8 mouse cellular contexts compared by ENCODE assay signal in the genomic region with DNA sequence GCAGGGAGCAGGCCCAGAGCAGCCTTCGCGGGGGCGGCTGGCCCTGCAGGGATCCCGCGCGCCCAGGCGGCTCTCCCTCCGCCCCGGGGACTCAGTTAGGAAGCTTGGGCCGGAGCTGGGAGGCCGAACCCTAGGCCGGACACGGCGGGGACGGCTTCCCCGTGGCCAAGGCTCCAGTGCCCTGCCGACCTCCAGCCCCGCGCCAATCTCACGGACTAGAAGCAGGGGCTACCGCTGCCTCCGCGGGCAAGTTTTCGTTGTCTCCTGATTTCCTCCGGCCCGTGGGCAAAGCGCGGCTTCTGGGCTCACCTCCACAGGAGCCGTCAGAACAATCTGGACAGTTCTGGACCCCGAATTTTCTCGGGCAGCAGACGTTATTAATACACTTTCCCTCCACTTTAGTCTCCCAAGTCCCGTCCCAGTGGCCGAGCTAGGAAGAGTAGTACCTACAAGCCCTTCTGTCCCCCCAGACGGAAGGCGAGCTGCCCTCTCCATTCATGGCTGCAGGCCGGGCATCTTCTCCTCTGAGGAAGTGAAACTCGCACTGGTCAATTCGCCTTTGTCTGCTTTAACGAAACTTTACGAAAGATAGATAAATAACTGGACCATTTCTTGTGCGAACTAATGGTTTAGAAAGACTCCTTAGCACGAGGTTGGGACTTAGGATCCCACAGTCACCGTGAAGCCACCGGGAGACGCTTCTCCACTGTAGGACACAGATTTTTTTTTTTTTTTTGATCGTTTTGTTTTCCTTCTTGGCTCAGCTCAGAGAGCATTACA. TPM values are rescaled to one million over a fixed set of nuclear protein-coding genes. Genes with fewer than 3 reads are reported as not detected.
DNase-seq lines count a peak whose midpoint lies in the region; ATAC-seq and TF ChIP-seq lines count a peak whose summit lies in the region.

No protein-coding gene starts in this region.

- H3K4me2 ChIP-seq in forebrain, postnatal 0 days (ENCODE audit: low read depth) = peak overlapping the region; percentile 65
- H3K4me2 ChIP-seq in intestine, postnatal 0 days (replicated peaks; ENCODE audit: low read depth) = no peak overlapping the region
- peak overlapping the region; percentile 14; the same call in 1 of the 2 replicates for H3K4me2 ChIP-seq in lung, embryonic 15.5 days
- peak overlapping the region; percentile 3; the same call in 1 of the 2 replicates for H3K4me2 ChIP-seq in stomach, embryonic 14.5 days (replicated peaks; ENCODE audit: low read depth, low read length)

- no peak for TF ChIP-seq POLR2A in liver, adult 2 months (IDR thresholded peaks at IDR 0.05; ENCODE audit: extremely low read depth, insufficient read depth, low read length)

- H3K4me1 ChIP-seq in liver, adult 2 months (ENCODE audit: control insufficient read depth, insufficient read depth, low read length) = no peaks in the 10 kb centered on the region; the same call in 1 of the 2 replicates
- H3K4me1 ChIP-seq in forebrain, postnatal 0 days (ENCODE audit: insufficient read depth) = no peaks in the 10 kb centered on the region
- no peaks in the 10 kb centered on the region; the same call in 1 of the 2 replicates for H3K4me1 ChIP-seq in intestine, postnatal 0 days (replicated peaks; ENCODE audit: control insufficient read depth, insufficient read depth, low read length)
- peaks cover 26% of the 10 kb centered on the region for H3K4me1 ChIP-seq in lung, embryonic 15.5 days
- H3K4me1 ChIP-seq in stomach, embryonic 14.5 days (ENCODE audit: control insufficient read depth, insufficient read depth, low read length) = peaks cover 11% of the 10 kb centered on the region

- no peak for ATAC-seq in forebrain, postnatal 0 days
- no peak for ATAC-seq in intestine, postnatal 0 days
- peak; percentile 44; the same call in 1 of the 2 replicates for ATAC-seq in lung, embryonic 15.5 days (ENCODE audit: borderline replicate concordance, extremely low read depth, low FRiP score, low TSS enrichment)
- no peak for ATAC-seq in stomach, embryonic 14.5 days (ENCODE audit: insufficient number of reproducible peaks, insufficient read depth, low FRiP score, low read depth)

- 3% methylated on average over 47 of the region's 47 CpGs for WGBS in liver, adult 2 months
- 6% methylated on average over 46 of the region's 47 CpGs for WGBS in forebrain, postnatal 0 days
- WGBS in intestine, postnatal 0 days = 2% methylated on average over 47 of the region's 47 CpGs
- 1% methylated on average over 38 of the region's 47 CpGs for WGBS in lung, embryonic 15.5 days
- WGBS in stomach, embryonic 14.5 days = under 1% methylated on average over 40 of the region's 47 CpGs

- no peaks in the 10 kb centered on the region for H3K79me2 ChIP-seq in liver, adult 2 months (ENCODE audit: control insufficient read depth, insufficient read depth, low read length)

- no peak overlapping the region for H3K9ac ChIP-seq in liver, adult 2 months (ENCODE audit: low read depth, low read length)
- no peak overlapping the region for H3K9ac ChIP-seq in forebrain, postnatal 0 days
- no peak overlapping the region for H3K9ac ChIP-seq in intestine, postnatal 0 days (ENCODE audit: low read depth, low read length)
- H3K9ac ChIP-seq in lung, embryonic 15.5 days = no peak overlapping the region
- no peak overlapping the region for H3K9ac ChIP-seq in stomach, embryonic 14.5 days (replicated peaks; ENCODE audit: low read depth, low read length)

- no peaks in the 10 kb centered on the region for H3K36me3 ChIP-seq in liver, adult 2 months (ENCODE audit: control insufficient read depth, insufficient read depth, low read length)
- H3K36me3 ChIP-seq in forebrain, postnatal 0 days (ENCODE audit: insufficient read depth) = no peaks in the 10 kb centered on the region
- no peaks in the 10 kb centered on the region for H3K36me3 ChIP-seq in intestine, postnatal 0 days (ENCODE audit: control insufficient read depth, insufficient read depth)
- no peaks in the 10 kb centered on the region for H3K36me3 ChIP-seq in lung, embryonic 15.5 days
- no peaks in the 10 kb centered on the region for H3K36me3 ChIP-seq in stomach, embryonic 14.5 days (ENCODE audit: control insufficient read depth, insufficient read depth, low read length)

- H3K9me3 ChIP-seq in forebrain, postnatal 0 days (ENCODE audit: low read length) = no peaks in the 10 kb centered on the region
- no peaks in the 10 kb centered on the region for H3K9me3 ChIP-seq in intestine, postnatal 0 days (ENCODE audit: control insufficient read depth)
- no peaks in the 10 kb centered on the region for H3K9me3 ChIP-seq in lung, embryonic 15.5 days
- H3K9me3 ChIP-seq in stomach, embryonic 14.5 days (ENCODE audit: control insufficient read depth, low read depth, low read length) = no peaks in the 10 kb centered on the region

- no peak for TF ChIP-seq CTCF in liver, adult 2 months (IDR thresholded peaks at IDR 0.05; ENCODE audit: low read depth, low read length)
- no peak for TF ChIP-seq CTCF in forebrain, postnatal 0 days (IDR thresholded peaks at IDR 0.05; ENCODE audit: low read depth)
- no peak for TF ChIP-seq CTCF in intestine, postnatal 0 days (IDR thresholded peaks at IDR 0.05; ENCODE audit: low read depth)
- TF ChIP-seq CTCF in layer of hippocampus, adult 2 months (conservative IDR thresholded peaks at IDR 0.05) = no peak

- H3K27ac ChIP-seq in liver, adult 2 months (replicated peaks; ENCODE audit: insufficient read depth, low read depth, low read length) = no peak overlapping the region
- H3K27ac ChIP-seq in forebrain, postnatal 0 days (ENCODE audit: low read depth, low read length) = no peak overlapping the region
- H3K27ac ChIP-seq in intestine, postnatal 0 days (ENCODE audit: low read depth, low read length) = no peak overlapping the region
- H3K27ac ChIP-seq in lung, embryonic 15.5 days = no peak overlapping the region
- H3K27ac ChIP-seq in stomach, embryonic 14.5 days (ENCODE audit: low read length) = no peak overlapping the region
- no peak overlapping the region for H3K27ac ChIP-seq in layer of hippocampus, adult 2 months

- H3K27me3 ChIP-seq in liver, adult 2 months (ENCODE audit: control insufficient read depth, insufficient read depth, low read length) = peaks cover 46% of the 10 kb centered on the region
- H3K27me3 ChIP-seq in forebrain, postnatal 0 days (ENCODE audit: insufficient read depth, low read length) = peaks cover 6% of the 10 kb centered on the region
- peaks cover 94% of the 10 kb centered on the region for H3K27me3 ChIP-seq in intestine, postnatal 0 days (replicated peaks; ENCODE audit: control insufficient read depth, insufficient read depth, low read length)
- H3K27me3 ChIP-seq in lung, embryonic 15.5 days = peaks cover 86% of the 10 kb centered on the region
- peaks cover 51% of the 10 kb centered on the region for H3K27me3 ChIP-seq in stomach, embryonic 14.5 days (ENCODE audit: control insufficient read depth, insufficient read depth, low read length)

- no peak overlapping the region for H3K4me3 ChIP-seq in liver, adult 2 months (ENCODE audit: insufficient read depth, low read depth, low read length)
- H3K4me3 ChIP-seq in forebrain, postnatal 0 days (ENCODE audit: low read depth, low read length) = peak overlapping the region; percentile 9; the same call in 1 of the 2 replicates
- peak overlapping the region; percentile 21 for H3K4me3 ChIP-seq in intestine, postnatal 0 days (ENCODE audit: low read depth, low read length)
- no peak overlapping the region for H3K4me3 ChIP-seq in lung, embryonic 15.5 days
- H3K4me3 ChIP-seq in stomach, embryonic 14.5 days (ENCODE audit: low read depth, low read length) = no peak overlapping the region
- no peak overlapping the region for H3K4me3 ChIP-seq in layer of hippocampus, adult 2 months

- DNase-seq in liver, adult 2 months (ENCODE audit: extremely low read depth, low read depth, low spot score) = peak; percentile 20
- DNase-seq in liver = no peak
- peak; percentile 15 for DNase-seq in cerebellum, adult 8-10 months
- peak; percentile 85 for DNase-seq in forebrain, postnatal 0 days
- no peak for DNase-seq in layer of hippocampus, adult 2 months (ENCODE audit: low spot score in 2 of 2)

RNA-seq across cellular contexts. Expression of gene Otx1, which starts 8.9 kb away (rescaled TPM):
- not detected in 2 replicates for total RNA-seq in liver, adult 2 months (2014; rRNA removed)
- polyA plus RNA-seq in liver, adult 2 months (2012; rRNA removed) = not detected in 2 replicates
- 2.3 and 3.9 TPM in 2 replicates for total RNA-seq in forebrain, postnatal 0 days (2014; rRNA removed)
- 5.7 and 5.9 TPM in 2 replicates for polyA plus RNA-seq in forebrain, postnatal 0 days (2015; fragmentation: Nextera tagmentation; extraction: Ambion mirVana)
- polyA plus RNA-seq in intestine, postnatal 0 days (2015; fragmentation: Nextera tagmentation; extraction: Ambion mirVana) = not detected in 2 replicates
- polyA plus RNA-seq in lung, embryonic 15.5 days (2015; fragmentation: Nextera tagmentation; extraction: Ambion mirVana) = 0.25 and 0.50 TPM in 2 replicates
- 0.09 and 0.17 TPM in 2 replicates for polyA plus RNA-seq in stomach, embryonic 14.5 days (2014; fragmentation: Nextera tagmentation; extraction: Ambion mirVana)
- 1 to 10 TPM; 3.6 to 4.2 TPM for total RNA-seq in layer of hippocampus, adult 2 months (2021)

Comparison
In these comparisons a context has a peak if more than half of its experiments do, and no peak if none do; other contexts are left out.
1. DNase-seq: peak in liver, adult 2 months (single experiment), cerebellum, adult 8-10 months (single experiment) and forebrain, postnatal 0 days (single experiment); none in liver (single experiment) and layer of hippocampus, adult 2 months (0 of 2).
2. H3K4me3 ChIP-seq: peak in forebrain, postnatal 0 days (single experiment) and intestine, postnatal 0 days (single experiment); none in liver, adult 2 months (single experiment), lung, embryonic 15.5 days (single experiment), stomach, embryonic 14.5 days (single experiment) and layer of hippocampus, adult 2 months (single experiment).